Mouse (Mus musculus) neural tube, embryonic 15.5 days (tissue): ENCODE results near the gene Shank3. TPM values are rescaled to one million over a fixed set of nuclear protein-coding genes. Genes with fewer than 3 reads are reported as not detected.

ENCODE experiments used
- ATAC-seq: fragments of 200-750 bp; cut with Nextera tagmentation; 2 replicates; pipeline ENCODE4 v1.8.0; 2017; ENCODE audit warnings: mild to moderate bottlenecking, moderate TSS enrichment, moderate library complexity; ENCODE audit not compliant: low FRiP score
- H3K27ac ChIP-seq: fragments of 300-500 bp; sonication (generic); replicated peaks from 2 replicates; pipeline ENCODE4 v1.5.1; 2015; ENCODE audit warnings: mild to moderate bottlenecking, inconsistent platforms
- H3K27me3 ChIP-seq: fragments of 300-500 bp; sonication (generic); replicated peaks from 2 replicates; pipeline ENCODE4 v1.6.1; 2015; ENCODE audit warnings: inconsistent platforms
- H3K36me3 ChIP-seq: fragments of 300-500 bp; sonication (generic); 2 replicates; pipeline ENCODE4 v1.6.1; 2015; ENCODE audit warnings: inconsistent platforms
- H3K4me1 ChIP-seq: fragments of 300-500 bp; sonication (generic); 2 replicates; pipeline ENCODE4 v1.6.1; 2015; ENCODE audit warnings: inconsistent platforms
- H3K4me2 ChIP-seq: fragments of 300-500 bp; sonication (generic); 2 replicates; pipeline ENCODE4 v1.6.1; 2015; ENCODE audit warnings: inconsistent platforms, mild to moderate bottlenecking, moderate library complexity
- H3K4me3 ChIP-seq: fragments of 300-500 bp; sonication (generic); replicated peaks from 2 replicates; pipeline ENCODE4 v1.5.1; 2015; ENCODE audit warnings: mild to moderate bottlenecking, inconsistent platforms
- H3K9ac ChIP-seq: fragments of 300-500 bp; sonication (generic); replicated peaks from 2 replicates; pipeline ENCODE4 v1.6.1; 2015; ENCODE audit warnings: mild to moderate bottlenecking, inconsistent platforms
- H3K9me3 ChIP-seq: fragments of 300-500 bp; sonication (generic); replicated peaks from 2 replicates; pipeline ENCODE4 v1.6.1; 2016; ENCODE audit warnings: inconsistent platforms
- WGBS: fragments of 180-500 bp; shearing (Covaris S2); methylation state at CpG from one replicate; pipeline ENCODE4 v1.1.7; 2015; ENCODE audit warnings: mixed read lengths; 5-methylcytosine and 5-hydroxymethylcytosine counted together
- polyA plus RNA-seq: library from polyadenylated mRNA; unstranded; fragments of >200 nt; fragmentation: Nextera tagmentation; extraction: Ambion mirVana; gene quantifications from 2 replicates; pipeline ENCODE4 v1.2.1, GENCODE M21; 2015

Gene Shank3
- polyA plus RNA-seq, result 8.9 and 9.5 TPM in 2 replicates

DNA sequence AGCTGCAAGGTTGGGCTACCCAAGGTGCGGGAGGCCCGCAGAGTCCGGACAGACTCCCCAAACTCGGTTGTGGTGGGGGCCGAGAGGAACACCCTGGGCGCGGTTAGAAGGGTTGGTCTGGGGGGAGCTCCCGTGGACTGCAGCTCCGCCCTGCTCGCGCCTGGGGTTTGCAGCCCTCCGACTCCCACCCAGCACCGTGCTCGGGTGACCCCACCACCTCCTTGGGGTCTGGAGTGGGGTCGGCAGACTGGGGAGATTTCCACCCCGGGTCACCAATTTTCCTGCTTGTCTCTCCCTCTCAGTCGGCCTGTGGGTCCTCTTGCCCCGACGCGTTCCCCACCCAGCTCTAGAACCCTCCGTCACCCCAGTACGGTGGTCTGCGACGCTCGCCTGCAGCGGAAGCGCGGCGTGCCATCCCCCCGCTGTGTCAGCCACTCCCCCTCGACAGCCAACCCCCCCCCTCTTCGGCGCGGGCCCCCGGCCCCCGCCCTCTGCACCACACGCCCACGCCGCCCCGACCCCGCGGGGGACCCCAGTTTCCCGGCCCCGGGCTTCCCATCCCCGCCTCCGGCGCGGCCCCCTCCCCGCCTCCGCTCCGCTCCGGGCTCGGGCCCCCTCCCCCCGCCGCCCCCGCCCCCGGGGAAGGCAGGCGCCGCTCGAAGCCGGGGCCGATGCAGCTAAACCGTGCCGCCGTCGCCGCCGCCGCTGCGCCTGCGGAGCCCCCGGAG is at the start of gene Shank3:
TSS of gene Shank3 (plus strand) at position 663 of the 728 bp plus-strand sequence.
- H3K4me1 ChIP-seq, result peaks cover 38% of the 10 kb centered on the region
- WGBS, result 1% methylated on average over 50 of the region's 72 CpGs
- H3K9me3 ChIP-seq, result no peaks in the 10 kb centered on the region
- H3K4me3 ChIP-seq, result peak within 1 kb of the TSS; percentile 74
- peak within 1 kb of the TSS; percentile 73 for H3K4me2 ChIP-seq
- peak within 1 kb of the TSS; percentile 85 for H3K9ac ChIP-seq
- peak within 1 kb of the TSS; percentile 88 for H3K27ac ChIP-seq
- H3K27me3 ChIP-seq, result peaks cover 8% of the 10 kb centered on the region; the same call in 1 of the 2 replicates
- H3K36me3 ChIP-seq, result peaks cover 13% of the 10 kb centered on the region
- peak; percentile 70 for ATAC-seq

DNA sequence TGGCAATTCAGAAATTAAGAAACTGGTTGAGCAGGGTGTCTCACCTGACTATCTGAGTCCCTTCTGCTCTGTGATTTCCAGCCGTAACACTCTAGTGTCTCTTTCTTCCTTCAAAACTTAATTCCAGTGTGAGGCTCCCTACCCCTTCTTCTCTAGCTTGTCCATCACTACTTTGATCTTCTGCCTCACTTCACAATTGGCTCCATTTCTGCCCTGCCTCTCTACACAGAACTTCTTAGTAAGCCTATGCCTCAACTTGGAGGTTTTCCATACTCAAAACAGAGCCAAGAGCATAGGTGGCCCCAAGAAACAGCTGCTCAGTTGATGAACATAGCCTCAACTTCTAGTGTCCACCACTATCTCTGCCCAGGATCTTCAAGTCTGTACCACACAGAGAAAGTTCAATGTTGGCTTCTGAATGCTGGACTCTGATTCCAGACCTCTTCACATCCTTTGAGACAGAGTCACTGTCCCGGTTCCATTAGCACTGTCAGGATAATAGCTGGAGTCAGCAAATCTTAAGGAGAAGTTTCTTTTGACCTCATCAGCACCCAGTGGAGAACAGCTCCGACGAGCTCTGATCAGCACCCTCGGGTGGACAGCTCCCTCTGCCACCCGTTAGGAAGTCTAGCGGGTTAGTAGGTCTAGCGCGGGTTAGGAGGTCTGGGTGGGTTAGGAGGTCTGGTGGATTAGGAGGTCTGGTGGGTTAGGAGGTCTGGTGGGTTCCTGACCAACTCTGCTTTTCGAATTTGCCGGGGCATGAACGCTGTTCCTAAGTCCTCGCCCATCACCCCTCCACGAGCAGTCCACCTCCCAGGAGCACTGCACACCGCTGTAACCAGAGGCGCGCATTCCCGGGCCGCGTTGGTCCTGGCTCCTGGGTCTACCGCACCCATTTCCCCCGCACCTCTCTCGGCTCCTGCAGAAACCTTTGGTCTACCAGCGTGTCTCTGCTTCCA is 46.2 kb upstream of the Shank3 start:
- 5% methylated on average over 24 of the region's 24 CpGs for WGBS
- peaks cover 36% of the 10 kb centered on the region for H3K4me1 ChIP-seq
- no peaks in the 10 kb centered on the region for H3K27me3 ChIP-seq
- peaks cover 20% of the 10 kb centered on the region for H3K36me3 ChIP-seq
- peak overlapping the region; percentile 91 for H3K4me2 ChIP-seq
- H3K27ac ChIP-seq, result peak overlapping the region; percentile 89
- peak overlapping the region; percentile 76 for H3K9ac ChIP-seq
- peak; percentile 83 for ATAC-seq
- H3K9me3 ChIP-seq, result no peaks in the 10 kb centered on the region
- peak overlapping the region; percentile 73 for H3K4me3 ChIP-seq

DNA sequence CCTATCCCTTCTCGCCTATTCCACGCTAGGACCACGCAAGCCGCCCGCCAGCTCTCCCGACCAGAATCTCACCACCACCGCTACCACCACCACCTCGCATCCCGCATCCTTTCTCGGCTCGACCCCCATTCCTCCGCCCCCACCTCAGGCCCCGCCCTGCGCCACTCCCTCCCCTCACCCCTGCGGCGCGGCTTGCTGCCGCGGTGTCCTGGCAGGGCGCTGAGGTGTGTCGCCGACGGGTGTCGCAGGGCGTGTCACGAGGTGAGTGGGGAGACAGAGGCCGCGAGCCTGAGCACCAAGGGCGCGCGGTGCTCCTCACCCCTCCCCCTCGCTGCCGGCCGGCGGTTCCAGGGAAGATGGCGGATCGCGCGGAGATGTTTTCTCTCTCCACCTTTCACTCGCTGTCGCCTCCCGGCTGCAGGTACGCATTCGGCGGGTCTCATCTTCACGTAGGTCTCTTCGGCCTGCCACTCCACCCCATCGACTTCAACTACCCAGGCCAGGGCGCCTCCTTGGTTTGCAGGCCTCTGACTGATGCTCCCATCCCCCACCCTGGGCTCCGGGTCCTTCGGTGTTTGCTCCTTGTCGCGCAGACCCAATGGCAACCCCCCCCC is 45.5 kb upstream of the Shank3 start, which contains the start of gene Mapk8ip2:
TSS of gene Mapk8ip2 (plus strand) at position 49 of the 614 bp plus-strand sequence.
- H3K4me3 ChIP-seq, result peak within 1 kb of the TSS; percentile 73
- H3K9me3 ChIP-seq, result no peaks in the 10 kb centered on the region
- peaks cover 36% of the 10 kb centered on the region for H3K4me1 ChIP-seq
- H3K36me3 ChIP-seq, result peaks cover 28% of the 10 kb centered on the region
- peak; percentile 86 for ATAC-seq
- H3K27ac ChIP-seq, result peak within 1 kb of the TSS; percentile 89
- WGBS, result under 1% methylated on average over 53 of the region's 53 CpGs
- H3K9ac ChIP-seq, result peak within 1 kb of the TSS; percentile 76
- peak within 1 kb of the TSS; percentile 91 for H3K4me2 ChIP-seq
- no peaks in the 10 kb centered on the region for H3K27me3 ChIP-seq

GRCm38 (mm10) chr15:89454857-89455256 is 44.6 kb upstream of the Shank3 start:
- H3K4me3 ChIP-seq, result peak overlapping the region; percentile 73
- peak overlapping the region; percentile 89 for H3K27ac ChIP-seq
- peak overlapping the region; percentile 76 for H3K9ac ChIP-seq
- no peaks in the 10 kb centered on the region for H3K9me3 ChIP-seq
- peaks cover 36% of the 10 kb centered on the region for H3K4me1 ChIP-seq
- H3K36me3 ChIP-seq, result peaks cover 34% of the 10 kb centered on the region
- WGBS, result 22% methylated on average over 4 of the region's 6 CpGs
- H3K27me3 ChIP-seq, result no peaks in the 10 kb centered on the region
- peak overlapping the region; percentile 91 for H3K4me2 ChIP-seq
- ATAC-seq, result no peak

DNA sequence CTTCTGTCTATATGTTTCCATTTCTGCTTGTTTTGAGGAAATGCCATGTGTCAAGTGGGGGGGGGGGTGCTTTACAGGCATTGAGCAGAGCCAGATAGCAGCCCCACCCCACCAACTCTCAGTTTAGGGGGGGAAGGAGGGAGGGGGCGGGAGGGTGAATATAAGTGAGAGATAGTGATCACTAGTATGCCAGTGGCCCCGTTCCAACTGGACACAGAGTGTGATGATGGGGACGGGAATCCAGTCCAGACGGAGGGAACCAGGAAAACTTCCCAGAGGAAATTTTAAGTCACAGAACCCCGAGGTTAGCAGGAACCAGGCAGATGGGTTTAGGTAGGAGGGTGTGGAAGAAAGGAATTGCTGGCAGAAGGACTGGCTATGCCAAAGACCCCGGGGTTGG is 43.8 kb upstream of the Shank3 start:
- WGBS, result 82% methylated on average over 6 of the region's 6 CpGs
- Histone ChIP-seq H3K4me2 (peak overlapping the region; percentile 91), H3K4me3 (peak overlapping the region; percentile 73), H3K36me3 (peaks cover 40% of the 10 kb centered on the region), H3K27ac (no peak overlapping the region), H3K9me3 (no peaks in the 10 kb centered on the region), H3K9ac (no peak overlapping the region), H3K4me1 (peaks cover 36% of the 10 kb centered on the region), H3K27me3 (no peaks in the 10 kb centered on the region)
- no peak for ATAC-seq

GRCm38 (mm10) chr15:89458942-89459341 is 40.5 kb upstream of the Shank3 start:
- no peak overlapping the region for H3K4me3 ChIP-seq
- peaks cover 25% of the 10 kb centered on the region for H3K4me1 ChIP-seq
- H3K9ac ChIP-seq, result no peak overlapping the region
- H3K27me3 ChIP-seq, result no peaks in the 10 kb centered on the region
- H3K4me2 ChIP-seq, result no peak overlapping the region
- 97% methylated on average over 15 of the region's 15 CpGs for WGBS
- no peak overlapping the region for H3K27ac ChIP-seq
- no peaks in the 10 kb centered on the region for H3K9me3 ChIP-seq
- H3K36me3 ChIP-seq, result peaks cover 66% of the 10 kb centered on the region
- ATAC-seq, result no peak

DNA sequence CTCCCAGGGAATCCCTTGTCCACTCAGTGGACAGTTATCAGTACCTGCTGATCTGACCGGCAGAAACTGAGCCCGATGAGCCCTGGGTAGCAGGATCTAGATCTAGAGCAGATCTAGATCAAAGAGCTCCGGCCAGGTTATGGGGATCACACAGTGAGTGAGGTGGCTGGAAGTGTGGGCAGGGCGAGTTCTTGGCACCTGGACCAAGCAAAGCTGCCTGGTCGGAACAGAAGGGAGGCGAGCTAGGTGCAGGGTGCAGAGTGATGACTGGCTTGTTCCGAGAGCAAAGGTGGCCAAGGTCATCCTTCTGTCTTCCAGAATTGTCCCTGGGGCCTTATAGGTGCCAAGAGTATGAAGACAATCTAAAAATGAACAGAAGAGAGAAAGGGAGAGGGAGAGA is 39.6 kb upstream of the Shank3 start:
- Histone ChIP-seq H3K9ac (no peak overlapping the region), H3K4me2 (no peak overlapping the region), H3K27ac (no peak overlapping the region), H3K4me3 (no peak overlapping the region), H3K36me3 (peaks cover 68% of the 10 kb centered on the region), H3K9me3 (no peaks in the 10 kb centered on the region), H3K27me3 (no peaks in the 10 kb centered on the region), H3K4me1 (peaks cover 24% of the 10 kb centered on the region)
- WGBS, result 90% methylated on average over 7 of the region's 7 CpGs
- ATAC-seq, result no peak

DNA sequence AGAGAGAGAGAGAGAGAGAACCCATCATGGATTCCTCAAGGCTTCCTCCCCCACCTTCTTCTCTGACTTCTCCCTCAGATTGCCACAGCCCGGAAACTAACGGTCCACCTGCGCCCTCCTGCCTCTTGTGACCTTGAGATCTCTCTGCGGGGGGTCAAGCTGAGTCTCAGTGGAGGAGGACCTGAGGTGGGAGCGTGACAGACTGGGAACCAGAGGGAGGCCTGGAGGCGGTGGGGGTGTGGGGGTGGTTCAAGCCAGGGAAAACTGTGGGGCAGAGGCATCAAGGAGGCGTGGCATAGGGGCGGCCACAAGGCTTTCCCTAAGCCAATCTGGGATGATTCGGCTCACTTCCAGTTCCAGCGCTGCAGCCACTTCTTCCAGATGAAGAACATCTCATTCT is 39.1 kb upstream of the Shank3 start:
- Histone ChIP-seq H3K4me2 (no peak overlapping the region), H3K9me3 (no peaks in the 10 kb centered on the region), H3K9ac (no peak overlapping the region), H3K36me3 (peaks cover 68% of the 10 kb centered on the region), H3K27ac (no peak overlapping the region), H3K4me1 (peaks cover 19% of the 10 kb centered on the region), H3K27me3 (no peaks in the 10 kb centered on the region), H3K4me3 (no peak overlapping the region)
- WGBS, result 82% methylated on average over 10 of the region's 10 CpGs
- no peak for ATAC-seq

DNA sequence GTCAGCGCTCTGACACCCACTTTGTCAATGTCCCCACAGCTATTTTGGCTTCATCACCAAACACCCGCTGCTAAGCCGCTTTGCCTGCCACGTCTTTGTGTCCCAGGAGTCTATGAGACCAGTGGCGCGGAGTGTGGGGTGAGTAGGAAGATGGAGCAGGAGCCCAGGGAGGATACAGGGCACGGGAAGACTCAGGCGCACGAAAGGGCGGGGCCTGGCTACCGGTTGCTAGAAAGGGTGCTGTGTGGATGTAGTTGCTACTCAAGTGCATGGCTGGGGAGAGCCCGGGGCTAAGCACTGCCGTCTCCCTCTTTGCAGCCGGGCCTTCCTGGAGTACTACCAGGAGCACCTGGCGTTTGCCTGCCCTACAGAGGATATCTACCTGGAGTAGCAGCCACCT is 38.1 kb upstream of the Shank3 start:
- Histone ChIP-seq H3K27ac (no peak overlapping the region), H3K4me2 (no peak overlapping the region), H3K4me1 (peaks cover 9% of the 10 kb centered on the region; the same call in 1 of the 2 replicates), H3K4me3 (no peak overlapping the region), H3K36me3 (peaks cover 67% of the 10 kb centered on the region), H3K27me3 (no peaks in the 10 kb centered on the region), H3K9ac (no peak overlapping the region), H3K9me3 (no peaks in the 10 kb centered on the region)
- no peak for ATAC-seq
- 89% methylated on average over 15 of the region's 15 CpGs for WGBS

DNA sequence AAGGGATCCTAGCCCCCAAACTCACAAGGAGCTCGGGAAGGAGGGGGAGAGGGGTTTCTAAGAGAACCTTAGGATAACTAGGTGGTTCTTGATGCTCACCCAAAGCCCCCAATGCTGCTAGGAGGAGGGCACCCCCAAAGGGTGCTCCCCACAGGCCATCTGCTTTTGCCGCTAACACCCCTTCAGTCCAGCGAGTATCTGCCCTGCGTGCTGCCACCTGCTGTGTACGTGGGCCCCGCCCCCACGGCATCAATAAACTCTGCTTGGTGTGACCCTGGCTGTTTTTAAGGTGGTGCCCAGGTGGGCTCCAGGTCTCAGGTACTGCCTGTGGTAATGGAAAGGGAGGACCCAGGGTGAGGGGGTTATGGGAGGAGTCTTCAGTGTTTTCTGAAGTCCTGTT is 37.2 kb upstream of the Shank3 start:
- Histone ChIP-seq H3K9me3 (no peaks in the 10 kb centered on the region), H3K9ac (no peak overlapping the region), H3K36me3 (peaks cover 58% of the 10 kb centered on the region), H3K4me3 (no peak overlapping the region), H3K4me2 (no peak overlapping the region), H3K27me3 (no peaks in the 10 kb centered on the region), H3K27ac (no peak overlapping the region), H3K4me1 (0 out of 2 replicates have a peak, but pooled peaks cover 6% of the 10 kb centered on the region)
- no peak for ATAC-seq
- 77% methylated on average over 7 of the region's 7 CpGs for WGBS
